Comparison of ENCODE assay signal across 26 mouse cellular contexts in genomic region chr9:35377916-35378315, GRCm38 (mm10). TPM values are rescaled to one million over a fixed set of nuclear protein-coding genes. Genes with fewer than 3 reads are reported as not detected.
DNase-seq lines count a peak whose midpoint lies in the region; ATAC-seq lines count a peak whose summit lies in the region.
"Had no signal": no experiment of that assay in that cellular context is flagged by ENCODE, and none has a peak within 500 bp of the region (broad histone marks: within the 10 kb centered on the region; RNA-seq: fewer than 3 reads in every experiment).

No protein-coding gene starts in this region.

- no peaks in the 10 kb centered on the region for H3K9me3 ChIP-seq in forebrain, embryonic 10.5 days
- H3K9me3 ChIP-seq in forebrain, embryonic 13.5 days (replicated peaks), result no peaks in the 10 kb centered on the region
- H3K9me3 ChIP-seq in midbrain, embryonic 10.5 days (replicated peaks), result no peaks in the 10 kb centered on the region
- no peaks in the 10 kb centered on the region for H3K9me3 ChIP-seq in midbrain, embryonic 16.5 days (replicated peaks; ENCODE audit: control insufficient read depth, low read length, poor library complexity, severe bottlenecking)
- H3K9me3 ChIP-seq in embryonic facial prominence, embryonic 13.5 days, result no peaks in the 10 kb centered on the region
- H3K9me3 ChIP-seq: embryonic facial prominence, embryonic 15.5 days; forebrain, embryonic 12.5 days; heart, embryonic 12.5 days; heart, embryonic 15.5 days had no signal

- H3K4me3 ChIP-seq in forebrain, embryonic 10.5 days, result no peak overlapping the region
- no peak overlapping the region for H3K4me3 ChIP-seq in forebrain, embryonic 13.5 days
- H3K4me3 ChIP-seq in midbrain, embryonic 10.5 days, result no peak overlapping the region
- H3K4me3 ChIP-seq in midbrain, embryonic 16.5 days (ENCODE audit: low read depth, low read length), result no peak overlapping the region
- no peak overlapping the region for H3K4me3 ChIP-seq in brown adipose tissue, adult 24 weeks (ENCODE audit: insufficient read depth, low read depth, low read length)
- no peak overlapping the region for H3K4me3 ChIP-seq in embryonic facial prominence, embryonic 13.5 days
- H3K4me3 ChIP-seq: embryonic facial prominence, embryonic 15.5 days; forebrain, embryonic 12.5 days; heart, embryonic 12.5 days; heart, embryonic 15.5 days had no signal

- DNase-seq in forebrain, embryonic 10.5 days (ENCODE audit: extremely low spot score, low spot score), result peak; percentile 12
- no peak for DNase-seq in midbrain, embryonic 10.5 days (ENCODE audit: low spot score)
- no peak for DNase-seq in spleen, postnatal 4 days (ENCODE audit: low spot score in 2 of 2)
- DNase-seq in frontal cortex, adult 2 months (ENCODE audit: extremely low spot score in 1 of 2, low spot score in 1 of 2), result no peak
- DNase-seq: adrenal gland, adult 8-10 months; adrenal gland, postnatal 25 days; cerebellum, adult 2 months; cerebellum, adult 9-11 months; cerebellum, postnatal 25 days; gastrocnemius, postnatal 25 days; heart, postnatal 10 days; heart, postnatal 4 days had no signal

- no peak for ATAC-seq in forebrain, embryonic 13.5 days
- ATAC-seq in midbrain, embryonic 16.5 days, result no peak
- ATAC-seq in embryonic facial prominence, embryonic 13.5 days (ENCODE audit: insufficient number of reproducible peaks, insufficient read depth, low FRiP score, low TSS enrichment, low read depth), result no peak
- ATAC-seq: activated CD4-positive, CD25-positive, alpha-beta regulatory T cell, adult 4 months; forebrain, embryonic 16.5 days; hindbrain, postnatal 0 days; inflammation-experienced regulatory T-cells, adult 6 months; intestine, embryonic 16.5 days had no signal

- no peak overlapping the region for H3K9ac ChIP-seq in forebrain, embryonic 13.5 days
- H3K9ac ChIP-seq in midbrain, embryonic 16.5 days (ENCODE audit: low read depth, low read length), result no peak overlapping the region
- no peak overlapping the region for H3K9ac ChIP-seq in embryonic facial prominence, embryonic 13.5 days
- H3K9ac ChIP-seq: embryonic facial prominence, embryonic 15.5 days; forebrain, embryonic 12.5 days; heart, embryonic 12.5 days; heart, embryonic 15.5 days; hindbrain, embryonic 14.5 days had no signal

- H3K36me3 ChIP-seq in forebrain, embryonic 10.5 days (replicated peaks), result no peaks in the 10 kb centered on the region
- H3K36me3 ChIP-seq in forebrain, embryonic 13.5 days (ENCODE audit: poor library complexity, severe bottlenecking), result no peaks in the 10 kb centered on the region
- no peaks in the 10 kb centered on the region for H3K36me3 ChIP-seq in midbrain, embryonic 10.5 days
- no peaks in the 10 kb centered on the region for H3K36me3 ChIP-seq in midbrain, embryonic 16.5 days (ENCODE audit: control insufficient read depth, insufficient read depth, low read length)
- no peaks in the 10 kb centered on the region for H3K36me3 ChIP-seq in embryonic facial prominence, embryonic 13.5 days
- H3K36me3 ChIP-seq: embryonic facial prominence, embryonic 15.5 days; forebrain, embryonic 12.5 days; heart, embryonic 12.5 days; heart, embryonic 15.5 days had no signal

- 76% methylated on average over 2 of the region's 2 CpGs for WGBS in forebrain, embryonic 10.5 days
- 76% methylated on average over 2 of the region's 2 CpGs for WGBS in forebrain, embryonic 13.5 days
- WGBS in midbrain, embryonic 10.5 days, result 53% methylated on average over 2 of the region's 2 CpGs
- WGBS in midbrain, embryonic 16.5 days, result 67% methylated on average over 2 of the region's 2 CpGs
- WGBS in embryonic facial prominence, embryonic 13.5 days, result 54% methylated on average over 2 of the region's 2 CpGs

- H3K27me3 ChIP-seq in forebrain, embryonic 10.5 days (ENCODE audit: poor library complexity, severe bottlenecking), result no peaks in the 10 kb centered on the region
- H3K27me3 ChIP-seq in forebrain, embryonic 13.5 days, result peaks cover 2% of the 10 kb centered on the region; the same call in 1 of the 2 replicates
- H3K27me3 ChIP-seq in midbrain, embryonic 10.5 days (ENCODE audit: low read depth, poor library complexity, severe bottlenecking), result peaks cover 8% of the 10 kb centered on the region; the same call in 1 of the 2 replicates
- no peaks in the 10 kb centered on the region for H3K27me3 ChIP-seq in midbrain, embryonic 16.5 days (ENCODE audit: control insufficient read depth, insufficient read depth, low read depth, low read length)
- no peaks in the 10 kb centered on the region for H3K27me3 ChIP-seq in embryonic facial prominence, embryonic 13.5 days
- H3K27me3 ChIP-seq: embryonic facial prominence, embryonic 15.5 days; forebrain, embryonic 12.5 days; heart, embryonic 15.5 days had no signal

- H3K4me1 ChIP-seq in forebrain, embryonic 10.5 days, result peaks cover 33% of the 10 kb centered on the region
- 0 out of 2 replicates have a peak, but pooled peaks cover under 1% of the 10 kb centered on the region for H3K4me1 ChIP-seq in forebrain, embryonic 13.5 days
- H3K4me1 ChIP-seq in midbrain, embryonic 10.5 days, result peaks cover 44% of the 10 kb centered on the region
- H3K4me1 ChIP-seq in midbrain, embryonic 16.5 days (ENCODE audit: control insufficient read depth, insufficient read depth, low read length), result no peaks in the 10 kb centered on the region
- H3K4me1 ChIP-seq in brown adipose tissue, adult 24 weeks (ENCODE audit: control insufficient read depth, insufficient read depth, insufficient read length, low read length), result peaks cover 7% of the 10 kb centered on the region; the same call in 1 of the 2 replicates
- peaks cover 33% of the 10 kb centered on the region for H3K4me1 ChIP-seq in embryonic facial prominence, embryonic 13.5 days
- H3K4me1 ChIP-seq: heart, embryonic 15.5 days had no signal

- H3K27ac ChIP-seq in forebrain, embryonic 10.5 days, result no peak overlapping the region
- no peak overlapping the region for H3K27ac ChIP-seq in forebrain, embryonic 13.5 days
- peak overlapping the region; percentile 63; the same call in 1 of the 2 replicates for H3K27ac ChIP-seq in midbrain, embryonic 10.5 days (replicated peaks)
- H3K27ac ChIP-seq in midbrain, embryonic 16.5 days (ENCODE audit: low read length), result no peak overlapping the region
- H3K27ac ChIP-seq in brown adipose tissue, adult 24 weeks (replicated peaks; ENCODE audit: low read depth, low read length), result peak overlapping the region; percentile 15; the same call in 1 of the 2 replicates
- H3K27ac ChIP-seq in embryonic facial prominence, embryonic 13.5 days, result peak overlapping the region; percentile 33; the same call in 1 of the 2 replicates
- H3K27ac ChIP-seq: embryonic facial prominence, embryonic 15.5 days; forebrain, embryonic 12.5 days; heart, embryonic 15.5 days; hindbrain, embryonic 14.5 days; hindbrain, postnatal 0 days had no signal

- no peak overlapping the region for H3K4me2 ChIP-seq in forebrain, embryonic 13.5 days
- H3K4me2 ChIP-seq in midbrain, embryonic 16.5 days (ENCODE audit: low read length), result no peak overlapping the region
- no peak overlapping the region for H3K4me2 ChIP-seq in embryonic facial prominence, embryonic 13.5 days
- H3K4me2 ChIP-seq: embryonic facial prominence, embryonic 15.5 days; forebrain, embryonic 12.5 days; heart, embryonic 12.5 days; heart, embryonic 15.5 days; hindbrain, embryonic 14.5 days had no signal

RNA-seq across cellular contexts. Expression of gene Cdon, which starts 43.0 kb away (rescaled TPM):
- 13.4 and 16.2 TPM in 2 replicates for polyA plus RNA-seq in forebrain, embryonic 10.5 days (2016; fragmentation: Nextera tagmentation; extraction: Ambion mirVana)
- polyA plus RNA-seq in forebrain, embryonic 13.5 days (2015; fragmentation: Nextera tagmentation; extraction: Ambion mirVana), result 20.7 and 22.1 TPM in 2 replicates
- 10.5 TPM in 2 replicates for polyA plus RNA-seq in midbrain, embryonic 10.5 days (2016; fragmentation: Nextera tagmentation; extraction: Ambion mirVana)
- 2.1 and 3.4 TPM in 2 replicates for polyA plus RNA-seq in midbrain, embryonic 16.5 days (2015; fragmentation: Nextera tagmentation; extraction: Ambion mirVana)
- 3.8 and 10.9 TPM in 2 replicates for polyA plus RNA-seq in brown adipose tissue, adult 24 weeks (2012; ENCODE audit: insufficient read depth, insufficient read length, missing spikeins)
- 20.7 and 21.4 TPM in 2 replicates for polyA plus RNA-seq in embryonic facial prominence, embryonic 13.5 days (2015; fragmentation: Nextera tagmentation; extraction: Ambion mirVana)
- polyA plus RNA-seq in frontal cortex, adult 2 months (2012; rRNA removed), result 5.6 and 7.3 TPM in 2 replicates

Comparison
In these comparisons a context has a peak if more than half of its experiments do, and no peak if none do; other contexts are left out.
1. H3K27ac ChIP-seq: peak in midbrain, embryonic 10.5 days (single experiment), brown adipose tissue, adult 24 weeks (single experiment) and embryonic facial prominence, embryonic 13.5 days (single experiment); none in forebrain, embryonic 10.5 days (single experiment), forebrain, embryonic 13.5 days (single experiment) and midbrain, embryonic 16.5 days (single experiment).